Mouse (Mus musculus) macrophage (primary cell): ENCODE results near the gene Olfr1360. TPM values are rescaled to one million over a fixed set of nuclear protein-coding genes. Genes with fewer than 3 reads are reported as not detected.

ENCODE experiments used
- H3K27ac ChIP-seq: fragments of 350-480 bp; formaldehyde crosslinking; 2 replicates; pipeline ENCODE4 v1.9.0; 2021
- H3K36me3 ChIP-seq: fragments of 350-480 bp; formaldehyde crosslinking; 2 replicates; pipeline ENCODE4 v1.9.0; 2021; ENCODE audit errors: inconsistent target
- H3K4me3 ChIP-seq: fragments of 350-480 bp; formaldehyde crosslinking; 2 replicates; pipeline ENCODE4 v1.9.0; 2021; ENCODE audit errors: inconsistent target
- H3K79me2 ChIP-seq: fragments of 350-480 bp; formaldehyde crosslinking; 2 replicates; pipeline ENCODE4 v1.9.0; 2021; ENCODE audit errors: inconsistent target
- WGBS: methylation state at CpG from one replicate; pipeline ENCODE4 v1.1.7; 2026; ENCODE audit warnings: inconsistent platforms; ENCODE audit not compliant: missing documents; 5-methylcytosine and 5-hydroxymethylcytosine counted together
- polyA plus RNA-seq: library from polyadenylated mRNA; stranded (reverse); fragments of 250-400 nt; gene quantifications from 3 replicates; pipeline ENCODE4 v1.2.4, GENCODE M21; 2018; ENCODE audit warnings: inconsistent platforms

Olfr1360 gene
- polyA plus RNA-seq, 1 experiment from 2014 or later = not detected

DNA sequence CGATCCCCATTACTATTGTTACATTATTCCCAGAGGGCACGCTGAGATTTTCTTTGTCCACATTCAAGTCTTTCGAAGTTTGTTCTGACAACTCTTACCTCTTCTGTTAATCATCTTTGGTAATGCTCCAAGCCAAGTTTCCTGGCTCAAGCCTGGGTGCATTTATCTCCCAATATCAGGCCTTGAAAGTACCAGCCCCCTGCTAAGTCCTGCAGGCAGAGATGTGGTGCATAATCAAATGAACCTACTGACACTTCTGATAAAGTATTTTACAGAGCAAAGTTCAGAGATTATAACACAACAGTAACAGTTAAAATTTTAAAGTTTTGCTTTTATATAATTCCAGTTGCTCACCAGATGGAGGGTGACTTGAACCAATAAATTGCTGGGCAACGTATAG is 34.5 kb upstream of the Olfr1360 start:
- no peak overlapping the region for H3K27ac ChIP-seq
- 55% methylated on average over 4 of the region's 4 CpGs for WGBS
- H3K4me3 ChIP-seq = no peak overlapping the region
- no peaks in the 10 kb centered on the region for H3K36me3 ChIP-seq
- no peaks in the 10 kb centered on the region for H3K79me2 ChIP-seq

GRCm38 (mm10) chr13:21710821-21711525 is 33.8 kb upstream of the Olfr1360 start:
- H3K36me3 ChIP-seq = no peaks in the 10 kb centered on the region
- WGBS = 9% methylated on average over 22 of the region's 22 CpGs
- no peaks in the 10 kb centered on the region for H3K79me2 ChIP-seq
- H3K27ac ChIP-seq = no peak overlapping the region
- H3K4me3 ChIP-seq = peak overlapping the region; percentile 87

DNA sequence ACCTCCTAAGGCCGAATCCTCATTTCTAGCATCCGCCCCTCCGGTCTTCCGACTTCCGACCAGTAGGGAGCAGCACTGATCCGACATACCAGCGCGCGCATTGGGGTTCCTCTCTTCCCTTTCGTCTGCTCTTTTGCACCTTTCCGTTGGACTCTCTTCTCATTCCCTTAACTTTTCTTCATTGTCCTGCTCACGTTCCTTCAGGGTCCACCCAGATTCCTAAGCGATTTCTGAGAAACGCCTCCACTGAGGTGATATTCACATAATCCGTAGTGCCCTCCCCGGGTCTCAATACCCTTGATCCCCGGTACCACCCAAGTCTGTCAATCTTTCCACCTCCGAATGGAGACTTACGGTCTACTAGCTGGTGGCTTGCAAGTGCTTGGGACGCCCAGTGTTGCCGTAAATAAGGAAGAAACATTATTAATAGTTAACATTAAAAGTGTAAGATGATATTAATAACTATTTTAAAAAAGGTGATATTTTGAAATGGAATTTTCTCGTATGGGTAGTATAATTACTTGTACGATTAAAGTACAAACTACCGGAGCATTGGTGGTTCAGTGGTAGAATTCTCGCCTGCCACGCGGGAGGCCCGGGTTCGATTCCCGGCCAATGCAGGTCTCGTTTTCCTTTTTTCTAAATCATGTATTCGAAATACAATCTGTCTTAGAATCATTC is 33.0 kb upstream of the Olfr1360 start:
- Histone ChIP-seq H3K4me3 (peak overlapping the region; percentile 87), H3K79me2 (no peaks in the 10 kb centered on the region), H3K27ac (0 out of 2 replicates have a peak overlapping the region, but pooled peaks have one; percentile 24), H3K36me3 (no peaks in the 10 kb centered on the region)
- 0% methylated on average over 32 of the region's 32 CpGs for WGBS

- Histone ChIP-seq H3K79me2 (no peaks in the 10 kb centered on the region), H3K4me3 (no peak overlapping the region), H3K27ac (no peak overlapping the region), H3K36me3 (no peaks in the 10 kb centered on the region)
- 82% methylated on average over 4 of the region's 4 CpGs for WGBS
Observed at GRCm38 (mm10) chr13:21706669-21707068, 29.5 kb upstream of the Olfr1360 start.

GRCm38 (mm10) chr13:21697811-21698210 is 20.6 kb upstream of the Olfr1360 start, which contains the start of gene Olfr1359:
Olfr1359 (plus strand) TSS chr13:21698111.
- Histone ChIP-seq H3K79me2 (no peaks in the 10 kb centered on the region), H3K27ac (no peak within 1 kb of the TSS), H3K36me3 (no peaks in the 10 kb centered on the region), H3K4me3 (no peak within 1 kb of the TSS)

DNA sequence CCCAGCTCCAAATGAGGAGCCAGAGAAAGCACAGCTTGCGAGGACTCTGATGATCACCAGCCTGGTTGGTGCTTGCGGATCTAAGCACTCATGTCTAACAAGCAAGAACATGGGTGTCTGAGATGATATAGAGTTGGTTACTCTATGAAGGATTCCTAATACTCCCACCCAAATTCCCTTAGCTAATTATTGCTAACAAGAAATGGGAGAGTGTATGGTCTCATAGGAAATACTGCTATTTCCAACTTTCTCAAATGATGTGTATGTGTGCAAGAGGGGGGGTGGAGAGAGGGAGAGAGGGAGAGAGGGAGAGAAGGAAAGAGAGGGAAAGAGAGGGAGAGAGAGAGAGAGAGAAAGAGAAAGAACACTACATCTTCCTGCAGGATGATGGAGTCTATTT is 13.9 kb downstream of the Olfr1360 start, which contains the start of gene Olfr1361:
Gene Olfr1361 (minus strand): TSS at position 101 of the 400 bp plus-strand sequence.
- H3K4me3 ChIP-seq = no peak within 1 kb of the TSS
- no peak within 1 kb of the TSS for H3K27ac ChIP-seq
- no peaks in the 10 kb centered on the region for H3K36me3 ChIP-seq
- H3K79me2 ChIP-seq = no peaks in the 10 kb centered on the region
- 40% methylated on average over 1 of the region's 2 CpGs for WGBS

DNA sequence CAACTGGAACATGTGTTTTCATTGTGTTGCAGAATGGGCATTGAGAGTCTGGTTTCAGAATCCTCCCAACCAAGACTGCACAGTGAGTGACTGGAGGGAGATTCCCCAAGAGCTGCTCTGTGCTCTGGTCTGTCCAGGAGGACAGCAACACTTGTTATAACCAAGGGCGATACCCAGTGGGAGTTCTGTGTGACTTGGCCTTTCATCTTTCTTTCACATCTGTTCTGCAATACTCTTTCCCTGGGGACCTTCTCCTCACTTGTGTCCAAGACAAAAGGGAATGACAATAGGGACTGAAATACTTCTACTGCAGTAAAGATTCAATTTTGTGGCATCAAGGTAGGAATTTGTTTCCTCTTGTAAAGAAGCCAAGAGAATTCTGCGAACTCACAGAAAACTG is 34.8 kb downstream of the Olfr1360 start, which contains the start of gene Olfr11:
Gene Olfr11 (minus strand): TSS at position 101 of the 400 bp plus-strand sequence.
- Histone ChIP-seq H3K27ac (no peak within 1 kb of the TSS), H3K79me2 (no peaks in the 10 kb centered on the region), H3K36me3 (no peaks in the 10 kb centered on the region), H3K4me3 (no peak within 1 kb of the TSS)
- 88% methylated on average over 2 of the region's 2 CpGs for WGBS

Other genes with a start within 250 kb of the Olfr1360 start
- not detected in 3 replicates for gene Pgbd1, start 236.3 kb downstream of the Olfr1360 start, polyA plus RNA-seq
- 11.1 to 21.4 TPM (median 17.0 TPM) in 3 replicates for gene Zscan26, start 223.7 kb downstream of the Olfr1360 start, polyA plus RNA-seq
- 0.29 to 0.41 TPM in 2 of 3 replicates, not detected in the other for gene Nkapl, start 208.9 kb downstream of the Olfr1360 start, polyA plus RNA-seq
- 0.47 to 0.84 TPM (median 0.63 TPM) in 3 replicates for gene Zkscan4, start 198.5 kb downstream of the Olfr1360 start, polyA plus RNA-seq
- not detected in 3 replicates for gene Gm10065, start 198.0 kb downstream of the Olfr1360 start, polyA plus RNA-seq
- gene AK157302, start 182.2 kb downstream of the Olfr1360 start, polyA plus RNA-seq = 0.11 to 0.38 TPM (median 0.23 TPM) in 3 replicates
- 3.8 to 14.2 TPM (median 11.7 TPM) in 3 replicates for gene Gm11273, start 176.0 kb downstream of the Olfr1360 start, polyA plus RNA-seq
- 3.0 to 3.6 TPM (median 3.4 TPM) in 3 replicates for gene Zkscan8, start 146.3 kb downstream of the Olfr1360 start, polyA plus RNA-seq
- not detected in 3 replicates for gene Olfr1366, start 134.6 kb downstream of the Olfr1360 start, polyA plus RNA-seq
- not detected in 3 replicates for gene Olfr1535, start 117.5 kb downstream of the Olfr1360 start, polyA plus RNA-seq
- gene Olfr1364, start 95.6 kb downstream of the Olfr1360 start, polyA plus RNA-seq = not detected in 3 replicates
- not detected in 3 replicates for gene Olfr1362, start 63.4 kb downstream of the Olfr1360 start, polyA plus RNA-seq
- not detected in 3 replicates for gene Olfr11, start 34.9 kb downstream of the Olfr1360 start, polyA plus RNA-seq
- gene Olfr1361, start 14.0 kb downstream of the Olfr1360 start, polyA plus RNA-seq = not detected in 3 replicates
- gene Olfr1359, start 20.7 kb upstream of the Olfr1360 start, polyA plus RNA-seq = not detected in 3 replicates
- gene Hist1h2bl, start 38.7 kb upstream of the Olfr1360 start, polyA plus RNA-seq = not detected in 3 replicates
- gene Hist1h2ai, start 39.0 kb upstream of the Olfr1360 start, polyA plus RNA-seq = not detected in 3 replicates
- 1.6 TPM in 1 of 3 replicates, not detected in the others for gene Hist1h3h, start 40.3 kb upstream of the Olfr1360 start, polyA plus RNA-seq
- not detected in 3 replicates for gene Hist1h2bm, start 44.6 kb upstream of the Olfr1360 start, polyA plus RNA-seq
- not detected in 3 replicates for gene Hist1h4j, start 57.7 kb upstream of the Olfr1360 start, polyA plus RNA-seq
- gene Hist1h4k, start 73.1 kb upstream of the Olfr1360 start, polyA plus RNA-seq = 3.4 to 5.4 TPM in 2 of 3 replicates, not detected in the other
- not detected in 3 replicates for gene Hist1h2ak, start 76.4 kb upstream of the Olfr1360 start, polyA plus RNA-seq
- 1.4 TPM in 1 of 3 replicates, not detected in the others for gene Hist1h2bn, start 76.7 kb upstream of the Olfr1360 start, polyA plus RNA-seq
- gene Hist1h1b, start 103.2 kb upstream of the Olfr1360 start, polyA plus RNA-seq = not detected in 3 replicates
- gene Hist1h3i, start 106.0 kb upstream of the Olfr1360 start, polyA plus RNA-seq = not detected in 3 replicates
- not detected in 3 replicates for gene Hist1h2an, start 109.8 kb upstream of the Olfr1360 start, polyA plus RNA-seq
- not detected in 3 replicates for gene Hist1h2bp, start 110.1 kb upstream of the Olfr1360 start, polyA plus RNA-seq
- gene Hist1h2bq, start 132.8 kb upstream of the Olfr1360 start, polyA plus RNA-seq = 0.17 to 0.62 TPM in 2 of 3 replicates, not detected in the other
- not detected in 3 replicates for gene Hist1h2ao, start 133.1 kb upstream of the Olfr1360 start, polyA plus RNA-seq
- gene Hist1h4m, start 134.3 kb upstream of the Olfr1360 start, polyA plus RNA-seq = 1.4 TPM in 1 of 3 replicates, not detected in the others
- not detected in 3 replicates for gene Hist1h4n, start 154.8 kb upstream of the Olfr1360 start, polyA plus RNA-seq
- gene Hist1h2ap, start 156.1 kb upstream of the Olfr1360 start, polyA plus RNA-seq = 13.7 to 51.2 TPM (median 37.0 TPM) in 3 replicates
- 1.1 TPM in 1 of 3 replicates, not detected in the others for gene Hist1h2br, start 156.3 kb upstream of the Olfr1360 start, polyA plus RNA-seq